Mouse (Mus musculus): ENCODE data around the gene Rgs16. TPM values are rescaled to one million over a fixed set of nuclear protein-coding genes. Genes with fewer than 3 reads are reported as not detected.

Gene Rgs16
- polyA plus RNA-seq, 1 experiment: 22.8 TPM

DNA sequence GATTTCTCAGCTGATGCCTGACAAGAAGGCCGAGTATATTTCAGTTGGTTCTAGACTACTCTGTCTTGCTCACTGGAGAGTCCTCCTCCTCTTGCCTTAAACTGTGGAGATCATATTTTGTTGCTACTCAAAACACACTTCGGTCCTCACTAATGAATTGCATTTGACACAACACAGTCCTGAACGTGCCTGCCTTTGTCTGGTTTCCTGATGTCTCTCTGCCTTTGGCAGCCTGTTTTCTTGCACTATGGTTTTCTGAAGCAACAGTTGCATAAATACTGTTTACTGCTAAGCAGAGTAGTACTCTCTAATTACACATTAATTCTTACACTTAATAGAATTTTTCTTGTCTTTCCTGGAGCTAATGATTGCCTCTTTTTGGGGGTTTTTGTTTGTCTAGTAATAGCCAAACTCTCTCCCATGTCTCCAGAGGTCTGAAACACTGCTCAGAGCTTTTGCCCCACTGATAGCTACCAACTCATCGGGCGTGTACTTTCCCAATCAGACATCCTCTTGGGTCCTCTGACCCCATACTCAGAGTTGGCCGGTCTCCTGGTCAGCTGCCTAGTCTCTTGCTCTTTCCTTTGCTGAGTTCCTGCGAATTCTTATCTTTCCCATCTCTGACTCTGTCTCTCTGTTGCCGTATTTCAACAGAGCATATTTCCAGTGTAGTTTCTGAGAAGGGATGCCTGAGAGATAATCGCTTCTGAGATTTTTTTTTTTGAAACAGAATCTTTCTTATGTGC, 18.4 kb upstream of the Rgs16 start:
- no peak for DNase-seq (ENCODE audit: low read depth)
- TF ChIP-seq POLR2A (IDR thresholded peaks at IDR 0.05; ENCODE audit: borderline replicate concordance, extremely low read depth, insufficient read depth, insufficient read length, poor library complexity, severe bottlenecking): no peak
- TF ChIP-seq CTCF (IDR thresholded peaks at IDR 0.05; ENCODE audit: borderline replicate concordance, extremely low read depth, insufficient read depth, insufficient read length): no peak

DNA sequence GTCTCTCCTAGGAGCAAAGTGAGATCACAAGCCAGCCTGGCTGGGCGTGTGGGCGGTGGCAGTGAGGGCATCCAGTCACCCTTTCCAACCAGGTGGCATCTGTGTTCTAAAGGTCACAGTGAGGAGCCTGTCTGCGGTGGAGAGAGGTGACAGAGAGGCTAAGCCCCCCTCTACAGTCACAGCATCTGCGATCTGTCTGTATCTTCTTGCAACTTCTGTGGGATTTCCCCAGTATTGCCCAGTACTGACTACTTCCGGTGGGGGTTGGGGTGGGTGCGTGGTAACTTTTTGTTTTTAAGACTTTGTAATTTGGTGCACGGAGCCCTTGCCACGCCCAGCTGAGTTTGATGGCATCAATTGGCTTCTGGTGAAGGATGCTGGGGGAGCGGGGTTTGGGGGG, 16.7 kb upstream of the Rgs16 start:
- TF ChIP-seq CTCF (IDR thresholded peaks at IDR 0.05; ENCODE audit: borderline replicate concordance, extremely low read depth, insufficient read depth, insufficient read length) (no peak), POLR2A (IDR thresholded peaks at IDR 0.05; ENCODE audit: borderline replicate concordance, extremely low read depth, insufficient read depth, insufficient read length, poor library complexity, severe bottlenecking) (no peak)
- no peak for DNase-seq (ENCODE audit: low read depth)

DNA sequence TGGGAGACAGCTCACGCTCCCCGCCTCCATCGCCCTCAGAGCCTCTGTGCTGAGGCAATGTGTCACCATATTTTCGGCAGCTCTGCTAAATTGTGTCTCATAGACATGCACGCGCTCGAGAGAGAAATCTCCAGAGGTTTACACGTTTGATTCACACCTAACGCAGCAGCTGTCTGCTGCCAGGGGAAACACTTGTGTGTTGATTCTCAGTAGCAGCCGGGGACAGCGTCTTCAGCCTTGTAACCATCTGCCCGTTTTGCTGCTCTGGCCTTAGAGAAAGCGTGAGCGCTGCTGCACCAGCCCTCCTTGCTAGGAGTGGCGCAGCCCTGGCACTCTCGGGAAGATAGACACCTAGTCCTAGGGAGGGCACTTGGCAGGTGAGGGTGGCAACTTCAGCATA, 13.5 kb upstream of the Rgs16 start:
- TF ChIP-seq CTCF (IDR thresholded peaks at IDR 0.05; ENCODE audit: borderline replicate concordance, extremely low read depth, insufficient read depth, insufficient read length) (no peak), POLR2A (IDR thresholded peaks at IDR 0.05; ENCODE audit: borderline replicate concordance, extremely low read depth, insufficient read depth, insufficient read length, poor library complexity, severe bottlenecking) (no peak)
- DNase-seq (ENCODE audit: low read depth): peak; percentile 75

DNA sequence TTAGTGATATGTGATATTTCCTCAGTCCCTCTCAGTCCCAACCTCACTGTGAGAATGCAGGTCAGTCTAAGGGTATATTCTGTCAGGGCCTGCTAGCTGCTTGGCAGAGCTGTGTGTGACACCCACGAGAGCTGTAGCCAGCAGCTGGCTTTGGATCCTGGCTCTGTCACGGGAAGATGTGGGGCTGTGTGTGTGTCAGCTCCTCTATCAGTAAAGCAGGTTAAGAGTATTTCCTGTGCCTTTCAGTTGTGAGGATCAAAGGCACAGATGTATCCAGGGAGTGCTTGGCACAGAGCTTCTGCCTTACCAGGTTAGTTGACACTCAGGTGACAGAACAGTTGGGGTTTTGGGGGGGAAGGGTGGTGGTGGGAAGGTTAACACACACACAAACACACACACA, 10.3 kb upstream of the Rgs16 start:
- DNase-seq (ENCODE audit: low read depth): no peak
- TF ChIP-seq POLR2A (IDR thresholded peaks at IDR 0.05; ENCODE audit: borderline replicate concordance, extremely low read depth, insufficient read depth, insufficient read length, poor library complexity, severe bottlenecking) (no peak), CTCF (IDR thresholded peaks at IDR 0.05; ENCODE audit: borderline replicate concordance, extremely low read depth, insufficient read depth, insufficient read length) (no peak)

DNA sequence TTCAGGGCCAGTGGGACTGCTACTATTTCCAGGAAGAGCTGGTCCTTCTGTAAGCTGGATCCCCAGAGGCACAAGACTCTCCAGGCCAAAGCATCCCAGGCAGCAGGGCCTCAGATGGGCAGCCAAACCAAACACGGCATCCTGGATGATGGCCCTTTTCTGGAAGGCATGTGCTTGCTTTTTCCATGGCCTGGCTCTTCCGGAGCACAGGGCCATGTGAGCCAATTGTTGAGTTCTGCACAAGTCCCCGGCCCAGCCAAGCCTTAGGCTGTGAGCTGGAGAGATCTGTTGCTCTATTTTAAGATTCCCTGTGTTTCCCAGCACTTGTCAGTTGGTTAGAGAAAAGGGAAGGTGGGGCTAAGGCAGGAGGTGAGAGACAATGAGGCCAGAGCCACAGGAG, 9.5 kb upstream of the Rgs16 start:
- peak; percentile 39 for DNase-seq (ENCODE audit: low read depth)
- TF ChIP-seq POLR2A (IDR thresholded peaks at IDR 0.05; ENCODE audit: borderline replicate concordance, extremely low read depth, insufficient read depth, insufficient read length, poor library complexity, severe bottlenecking) (no peak), CTCF (IDR thresholded peaks at IDR 0.05; ENCODE audit: borderline replicate concordance, extremely low read depth, insufficient read depth, insufficient read length) (no peak)

DNA sequence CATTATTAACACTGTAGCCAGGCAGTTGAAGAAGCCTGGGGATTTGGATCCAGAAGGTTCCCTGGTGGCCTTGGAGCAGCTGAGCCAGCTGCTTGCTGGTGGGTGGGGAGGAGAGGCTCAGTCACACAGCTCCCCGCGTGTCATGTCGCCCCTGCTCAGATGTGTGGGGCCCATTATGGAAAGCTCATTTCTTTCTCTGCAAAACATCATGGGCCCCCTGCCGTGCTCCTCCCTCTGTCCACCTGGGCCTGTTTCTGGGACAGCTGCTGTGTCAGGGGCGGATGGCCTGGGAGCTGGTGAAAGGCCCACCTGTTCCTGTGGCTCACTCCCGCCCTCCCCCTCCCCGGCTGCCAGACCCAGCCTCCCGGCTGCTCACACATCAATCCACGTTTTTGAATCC, 7.0 kb upstream of the Rgs16 start:
- peak; percentile 63 for DNase-seq (ENCODE audit: low read depth)
- TF ChIP-seq CTCF (IDR thresholded peaks at IDR 0.05; ENCODE audit: borderline replicate concordance, extremely low read depth, insufficient read depth, insufficient read length): no peak
- TF ChIP-seq POLR2A (IDR thresholded peaks at IDR 0.05; ENCODE audit: borderline replicate concordance, extremely low read depth, insufficient read depth, insufficient read length, poor library complexity, severe bottlenecking): no peak

DNA sequence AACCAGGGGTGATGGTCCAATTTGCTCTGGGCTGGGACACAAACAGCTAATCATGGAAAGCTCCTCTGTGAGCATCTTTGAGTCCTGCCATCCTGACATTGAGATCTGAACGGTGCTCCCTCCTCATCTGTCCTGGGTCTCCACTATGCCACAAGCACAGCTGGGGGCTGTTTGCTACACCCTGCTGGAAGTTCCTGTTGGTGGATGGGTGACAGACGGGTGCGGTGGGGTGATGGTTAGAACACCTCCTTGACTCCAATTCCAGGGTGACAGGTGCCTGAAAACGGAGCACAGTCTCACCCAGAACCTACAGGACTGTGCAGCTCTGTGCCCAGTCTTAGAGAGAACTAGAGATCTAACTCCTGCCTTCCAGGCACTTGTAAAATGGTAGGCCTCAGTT, 5.3 kb upstream of the Rgs16 start:
- no peak for DNase-seq (ENCODE audit: low read depth)
- TF ChIP-seq CTCF (IDR thresholded peaks at IDR 0.05; ENCODE audit: borderline replicate concordance, extremely low read depth, insufficient read depth, insufficient read length) (no peak), POLR2A (IDR thresholded peaks at IDR 0.05; ENCODE audit: borderline replicate concordance, extremely low read depth, insufficient read depth, insufficient read length, poor library complexity, severe bottlenecking) (no peak)

DNA sequence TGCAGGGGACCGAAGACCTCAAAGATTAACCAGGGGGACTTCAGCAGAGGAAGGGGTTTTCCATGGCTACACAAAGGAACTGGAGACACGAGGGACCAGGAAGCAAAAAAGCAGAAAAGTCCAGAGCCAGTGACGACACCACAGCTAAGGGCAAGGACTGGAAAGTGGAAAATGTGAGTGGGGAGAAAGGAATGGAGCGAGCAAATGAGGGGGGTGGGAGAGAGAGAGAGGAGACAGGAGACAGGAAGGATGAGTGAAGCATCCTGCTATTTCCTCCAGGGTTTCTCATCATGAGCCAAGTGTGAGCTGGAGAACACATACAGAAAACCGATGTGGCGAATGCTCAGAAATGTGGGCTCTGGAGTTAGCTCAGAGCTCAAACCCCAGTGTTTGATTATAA, 4.1 kb upstream of the Rgs16 start:
- DNase-seq (ENCODE audit: low read depth): no peak
- TF ChIP-seq POLR2A (IDR thresholded peaks at IDR 0.05; ENCODE audit: borderline replicate concordance, extremely low read depth, insufficient read depth, insufficient read length, poor library complexity, severe bottlenecking) (no peak), CTCF (IDR thresholded peaks at IDR 0.05; ENCODE audit: borderline replicate concordance, extremely low read depth, insufficient read depth, insufficient read length) (no peak)

DNA sequence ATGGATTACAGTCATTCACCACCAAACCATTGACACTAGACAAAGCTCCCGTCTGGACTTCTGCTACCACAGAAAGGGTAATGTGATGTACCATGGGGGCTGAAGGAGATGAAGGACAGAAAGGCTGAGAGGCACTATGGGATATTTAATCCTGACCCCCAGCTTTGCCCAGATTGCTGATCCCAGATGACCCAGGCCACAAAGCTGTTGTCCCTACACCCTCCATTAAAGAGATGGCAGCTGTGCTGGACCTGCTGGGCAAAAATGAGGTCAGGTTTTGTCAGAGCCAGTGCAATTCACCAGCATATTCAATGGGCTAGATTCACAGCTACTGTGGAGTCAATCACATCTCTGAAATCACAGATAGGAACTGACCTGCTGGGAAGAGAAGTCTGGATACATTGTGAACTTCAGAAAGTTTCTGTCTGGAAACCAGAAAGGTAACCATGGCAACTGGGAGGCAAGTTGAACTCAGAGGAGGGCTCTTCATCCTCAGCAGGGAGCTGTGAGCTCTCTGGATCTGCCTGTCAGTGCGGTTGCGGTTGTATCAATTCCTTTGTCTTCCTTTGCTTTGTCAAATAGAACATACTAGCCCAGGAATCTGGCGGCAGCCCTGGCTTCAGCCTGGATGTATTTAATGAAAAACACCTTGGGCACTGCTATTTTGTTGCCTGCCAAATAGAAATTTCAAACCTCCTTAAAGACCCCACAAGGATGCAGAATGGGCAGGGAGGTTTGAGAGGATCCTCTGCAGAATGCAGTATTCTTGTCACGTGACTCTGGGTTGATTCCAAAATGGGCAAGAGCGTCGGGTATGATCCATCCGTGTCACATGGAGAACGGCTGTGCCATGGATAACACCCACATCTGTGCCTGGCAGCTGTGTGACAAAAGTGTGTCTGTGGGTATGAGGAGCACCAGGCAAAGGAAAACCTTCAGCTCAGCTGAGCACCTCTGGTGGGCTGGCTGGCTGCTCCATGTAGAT, 2.8 kb upstream of the Rgs16 start:
- peak; percentile 88 for DNase-seq (ENCODE audit: low read depth)
- TF ChIP-seq POLR2A (IDR thresholded peaks at IDR 0.05; ENCODE audit: borderline replicate concordance, extremely low read depth, insufficient read depth, insufficient read length, poor library complexity, severe bottlenecking) (no peak), CTCF (IDR thresholded peaks at IDR 0.05; ENCODE audit: borderline replicate concordance, extremely low read depth, insufficient read depth, insufficient read length) (no peak)

DNA sequence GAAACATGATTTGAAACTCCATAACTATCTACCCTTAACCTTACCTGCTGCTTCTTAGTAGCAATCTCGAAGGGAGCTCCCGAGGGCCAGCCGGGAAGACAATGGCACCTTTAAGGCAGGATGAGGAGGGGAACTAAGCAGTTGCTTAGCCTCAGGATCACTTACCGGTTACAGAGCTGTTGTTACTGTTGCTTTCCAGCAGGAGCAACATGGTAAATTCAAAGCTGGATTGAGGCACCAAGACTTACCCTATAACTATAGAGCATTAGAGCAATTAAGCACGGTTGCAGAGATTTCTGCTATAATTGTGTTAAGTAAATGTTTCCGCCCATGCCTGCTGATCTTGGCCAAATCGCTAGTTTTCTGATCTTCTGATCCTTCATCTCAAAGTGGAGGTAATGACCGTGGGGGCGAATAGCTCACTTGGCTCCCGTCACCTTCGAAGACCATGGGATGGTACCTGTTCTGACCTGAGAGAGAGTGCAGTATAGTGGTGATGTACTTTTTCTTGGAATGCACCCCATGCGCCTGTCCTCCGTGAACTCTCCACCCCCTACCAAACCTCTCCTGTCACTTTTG, 623 bp upstream of the Rgs16 start:
- TF ChIP-seq POLR2A (IDR thresholded peaks at IDR 0.05; ENCODE audit: borderline replicate concordance, extremely low read depth, insufficient read depth, insufficient read length, poor library complexity, severe bottlenecking) (no peak), CTCF (IDR thresholded peaks at IDR 0.05; ENCODE audit: borderline replicate concordance, extremely low read depth, insufficient read depth, insufficient read length) (no peak)
- DNase-seq (ENCODE audit: low read depth): peak; percentile 38

DNA sequence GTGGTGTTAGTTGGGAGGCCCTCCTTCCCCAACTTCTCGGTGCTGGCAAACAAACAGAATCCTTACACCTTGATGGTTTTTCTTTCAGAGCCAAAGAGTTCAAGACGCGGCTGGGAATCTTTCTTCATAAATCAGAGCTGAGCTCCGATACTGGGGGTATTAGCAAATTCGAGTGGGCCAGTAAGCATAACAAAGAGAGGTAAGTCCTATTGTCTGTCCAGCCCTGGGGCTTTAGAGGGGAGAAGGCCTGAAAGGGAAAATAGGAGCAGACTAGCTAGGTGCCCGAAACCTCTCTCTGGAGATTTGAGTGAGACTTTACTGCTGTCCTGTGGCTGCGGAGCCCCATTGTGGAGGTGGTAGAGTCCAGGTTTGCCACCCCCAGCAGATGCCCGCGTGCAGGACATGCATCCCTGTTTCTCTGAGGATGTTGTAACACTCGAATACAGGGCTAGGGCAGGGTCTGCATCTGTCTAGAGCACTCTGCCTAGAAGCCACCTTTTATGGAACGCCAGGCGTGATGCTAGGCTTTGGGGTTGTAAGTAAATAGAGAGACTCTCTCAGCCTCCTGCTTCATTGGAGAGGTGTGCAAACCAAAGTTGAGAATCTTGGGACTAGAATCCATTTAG, 739 bp downstream of the Rgs16 start:
- TF ChIP-seq CTCF (IDR thresholded peaks at IDR 0.05; ENCODE audit: borderline replicate concordance, extremely low read depth, insufficient read depth, insufficient read length) (no peak), POLR2A (IDR thresholded peaks at IDR 0.05; ENCODE audit: borderline replicate concordance, extremely low read depth, insufficient read depth, insufficient read length, poor library complexity, severe bottlenecking) (no peak)
- peak; percentile 25 for DNase-seq (ENCODE audit: low read depth)
